ENCODE assay signal across 8 mouse cellular contexts in the genomic region with DNA sequence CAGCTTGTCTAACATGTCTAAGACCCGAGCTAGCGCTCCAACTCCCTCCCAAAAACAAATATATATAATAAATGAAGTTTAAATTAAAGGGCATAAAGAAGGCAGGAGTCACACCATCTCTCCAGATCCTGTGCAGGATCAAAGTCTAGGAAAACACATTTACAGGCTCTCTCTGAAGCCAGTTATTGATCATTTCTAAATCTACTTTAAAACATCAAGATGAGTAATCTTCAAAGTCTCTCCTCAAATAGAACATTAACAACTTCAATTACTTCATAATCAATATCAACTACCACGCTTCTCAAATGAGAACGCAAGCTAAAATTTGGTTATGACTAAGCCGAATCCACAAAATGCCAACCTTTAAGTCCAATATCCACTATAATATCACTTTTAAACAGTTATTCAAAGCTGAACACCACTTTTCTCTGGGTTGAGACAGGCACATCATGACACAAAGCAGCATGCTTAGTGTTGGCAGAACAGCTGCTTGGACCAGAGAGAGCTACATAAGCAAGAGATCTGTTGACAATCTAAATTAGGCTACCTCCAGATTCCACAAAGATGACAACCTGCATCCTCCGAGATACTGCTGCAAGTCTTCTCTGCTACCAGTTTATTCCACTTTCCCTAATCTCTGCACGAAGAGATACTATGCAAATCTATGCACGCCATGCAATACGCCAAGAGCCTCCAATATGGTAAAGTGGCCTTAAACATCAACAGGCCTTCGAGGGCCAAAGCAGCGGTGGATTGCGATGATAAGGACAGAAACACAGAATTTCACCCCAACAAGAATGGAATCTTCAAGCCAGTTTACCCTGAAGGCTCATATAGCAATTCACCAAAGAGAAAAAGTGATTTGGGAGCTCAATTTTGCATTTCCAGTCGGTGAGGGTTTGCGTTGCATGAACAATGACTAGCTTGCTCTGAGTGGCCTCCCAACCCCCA. TPM values are rescaled to one million over a fixed set of nuclear protein-coding genes. Genes with fewer than 3 reads are reported as not detected.
DNase-seq lines count a peak whose midpoint lies in the region; ATAC-seq and TF ChIP-seq lines count a peak whose summit lies in the region.

No protein-coding gene starts in this region.

- H3K4me3 ChIP-seq in lung, embryonic 16.5 days (ENCODE audit: low read length): peak overlapping the region; percentile 64
- H3K4me3 ChIP-seq in intestine, postnatal 0 days (ENCODE audit: low read depth, low read length): peak overlapping the region; percentile 97

- H3K27me3 ChIP-seq in lung, embryonic 16.5 days (ENCODE audit: control insufficient read depth, insufficient read depth, low read depth, low read length): no peaks in the 10 kb centered on the region
- H3K27me3 ChIP-seq in intestine, postnatal 0 days (replicated peaks; ENCODE audit: control insufficient read depth, insufficient read depth, low read length): no peaks in the 10 kb centered on the region

- TF ChIP-seq CTCF in intestine, postnatal 0 days (IDR thresholded peaks at IDR 0.05; ENCODE audit: low read depth): no peak

- peak; percentile 22 for DNase-seq in adrenal gland, postnatal 14 days
- no peak for DNase-seq in adrenal gland, postnatal 36 days
- no peak for DNase-seq in lung, postnatal 4 days
- DNase-seq in skeletal muscle tissue, adult 2 months (ENCODE audit: low read depth, low spot score): peak; percentile 74
- DNase-seq in urinary bladder, postnatal 14 days (ENCODE audit: low spot score): no peak
- no peak for DNase-seq in right cerebral cortex, adult 2 months (ENCODE audit: low spot score in 2 of 2)

- peak overlapping the region; percentile 75 for H3K4me2 ChIP-seq in lung, embryonic 16.5 days (ENCODE audit: low read depth, low read length)
- peak overlapping the region; percentile 95 for H3K4me2 ChIP-seq in intestine, postnatal 0 days (replicated peaks; ENCODE audit: low read depth)

- H3K9me3 ChIP-seq in lung, embryonic 16.5 days (ENCODE audit: control insufficient read depth, low read length): no peaks in the 10 kb centered on the region
- no peaks in the 10 kb centered on the region for H3K9me3 ChIP-seq in intestine, postnatal 0 days (ENCODE audit: control insufficient read depth)

- ATAC-seq in lung, embryonic 16.5 days (ENCODE audit: low read depth): no peak
- no peak for ATAC-seq in intestine, postnatal 0 days

- peaks cover 34% of the 10 kb centered on the region for H3K4me1 ChIP-seq in lung, embryonic 16.5 days (replicated peaks; ENCODE audit: control insufficient read depth, insufficient read depth, low read length)
- H3K4me1 ChIP-seq in intestine, postnatal 0 days (replicated peaks; ENCODE audit: control insufficient read depth, insufficient read depth, low read length): 0 out of 2 replicates have a peak, but pooled peaks cover 4% of the 10 kb centered on the region

- 33% methylated on average over 14 of the region's 14 CpGs for WGBS in lung, embryonic 16.5 days
- WGBS in intestine, postnatal 0 days: 45% methylated on average over 14 of the region's 14 CpGs

- no peaks in the 10 kb centered on the region for H3K36me3 ChIP-seq in lung, embryonic 16.5 days (ENCODE audit: control insufficient read depth, insufficient read depth, low read length)
- H3K36me3 ChIP-seq in intestine, postnatal 0 days (ENCODE audit: control insufficient read depth, insufficient read depth): no peaks in the 10 kb centered on the region

- H3K9ac ChIP-seq in lung, embryonic 16.5 days (ENCODE audit: low read length): peak overlapping the region; percentile 89
- peak overlapping the region; percentile 93 for H3K9ac ChIP-seq in intestine, postnatal 0 days (ENCODE audit: low read depth, low read length)

- peak overlapping the region; percentile 84 for H3K27ac ChIP-seq in lung, embryonic 16.5 days (ENCODE audit: low read length)
- H3K27ac ChIP-seq in intestine, postnatal 0 days (ENCODE audit: low read depth, low read length): no peak overlapping the region

RNA-seq across cellular contexts. Expression of gene Kif1b, which starts 1.5 kb away (rescaled TPM):
- total RNA-seq in adrenal gland, postnatal 14 days (2021): 132 TPM in 2 replicates
- total RNA-seq in adrenal gland, postnatal 36 days (2021): 100 to 1,000 TPM; 129 to 168 TPM
- 31.1 and 32.5 TPM in 2 replicates for polyA plus RNA-seq in lung, embryonic 16.5 days (2015; fragmentation: Nextera tagmentation; extraction: Ambion mirVana)
- polyA plus RNA-seq in intestine, postnatal 0 days (2015; fragmentation: Nextera tagmentation; extraction: Ambion mirVana): 15.2 and 18.1 TPM in 2 replicates

Comparison
In these comparisons a context has a peak if more than half of its experiments do, and no peak if none do; other contexts are left out.
1. DNase-seq: peak in adrenal gland, postnatal 14 days (single experiment) and skeletal muscle tissue, adult 2 months (single experiment); none in adrenal gland, postnatal 36 days (0 of 2), lung, postnatal 4 days (0 of 2), urinary bladder, postnatal 14 days (single experiment) and right cerebral cortex, adult 2 months (0 of 2).